Mouse (Mus musculus): ENCODE measurements at regions not wholly inside any gene's neighbourhood (a gene's known extent, or its start where the extent isn't known, plus 50 kb on each side); places are given as distances from the start of the nearest gene placed in this dataset.
A peak's percentile ranks its signal among the peaks of the same experiment; 100 is the strongest.

- Histone ChIP-seq H3K4me3 (replicated peaks) (no peak overlapping the region), H3K27ac (no peak overlapping the region), H3K4me1 (no peaks in the 10 kb centered on the region), H3K9me3 (replicated peaks) (no peaks in the 10 kb centered on the region), H3K4me2 (no peak overlapping the region), H3K36me3 (no peaks in the 10 kb centered on the region), H3K27me3 (no peaks in the 10 kb centered on the region), H3K9ac (no peak overlapping the region)
- ATAC-seq (replicated peaks; ENCODE audit: low FRiP score), result no peak
- WGBS, result 59% methylated on average over 1 of the region's 1 CpGs
Measured at GRCm38 (mm10) chr11:38122474-38122873, 886.7 kb upstream of the Tenm2 start.

GRCm38 (mm10) chr11:38121051-38121616 lies 885.4 kb upstream of the Tenm2 start:
- WGBS, result 27% methylated on average over 8 of the region's 8 CpGs
- H3K27me3 ChIP-seq, result no peaks in the 10 kb centered on the region
- no peaks in the 10 kb centered on the region for H3K9me3 ChIP-seq (replicated peaks)
- H3K36me3 ChIP-seq, result no peaks in the 10 kb centered on the region
- H3K4me3 ChIP-seq (replicated peaks), result no peak overlapping the region
- no peaks in the 10 kb centered on the region for H3K4me1 ChIP-seq
- no peak overlapping the region for H3K9ac ChIP-seq
- H3K4me2 ChIP-seq, result no peak overlapping the region
- H3K27ac ChIP-seq, result no peak overlapping the region
- ATAC-seq (replicated peaks; ENCODE audit: low FRiP score), result no peak

GRCm38 (mm10) chr11:38117741-38118140 lies 882.0 kb upstream of the Tenm2 start:
- H3K27ac ChIP-seq, result no peak overlapping the region
- H3K4me3 ChIP-seq (replicated peaks), result no peak overlapping the region
- no peaks in the 10 kb centered on the region for H3K9me3 ChIP-seq (replicated peaks)
- no peak overlapping the region for H3K9ac ChIP-seq
- no peaks in the 10 kb centered on the region for H3K27me3 ChIP-seq
- H3K36me3 ChIP-seq, result no peaks in the 10 kb centered on the region
- H3K4me2 ChIP-seq, result no peak overlapping the region
- no peaks in the 10 kb centered on the region for H3K4me1 ChIP-seq
- WGBS, result 80% methylated on average over 5 of the region's 5 CpGs
- no peak for ATAC-seq (replicated peaks; ENCODE audit: low FRiP score)

DNA sequence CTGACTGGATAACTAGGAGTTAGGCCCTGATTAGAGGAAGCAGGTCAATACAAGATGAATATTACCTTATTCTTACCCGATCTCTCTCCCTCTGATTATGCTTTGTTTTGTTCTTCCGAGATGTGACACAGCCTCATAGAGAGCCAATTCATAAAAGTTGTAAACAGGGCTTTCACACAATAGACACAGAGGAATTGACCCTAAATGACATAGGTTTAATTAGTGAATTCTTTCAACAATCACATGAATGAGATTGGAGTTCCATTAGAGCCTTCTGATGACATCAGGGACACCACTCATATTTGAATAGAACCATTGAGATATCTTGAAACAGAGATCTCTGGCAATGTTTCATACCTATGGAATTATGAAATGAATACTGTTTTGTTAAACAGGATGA lies 856.4 kb upstream of the Tenm2 start:
- no peaks in the 10 kb centered on the region for H3K4me1 ChIP-seq
- no peak overlapping the region for H3K27ac ChIP-seq
- WGBS, result 88% methylated on average over 2 of the region's 2 CpGs
- no peak overlapping the region for H3K9ac ChIP-seq
- no peak for ATAC-seq (replicated peaks; ENCODE audit: low FRiP score)
- no peaks in the 10 kb centered on the region for H3K27me3 ChIP-seq
- no peaks in the 10 kb centered on the region for H3K36me3 ChIP-seq
- H3K4me3 ChIP-seq (replicated peaks), result no peak overlapping the region
- no peaks in the 10 kb centered on the region for H3K9me3 ChIP-seq (replicated peaks)
- no peak overlapping the region for H3K4me2 ChIP-seq

DNA sequence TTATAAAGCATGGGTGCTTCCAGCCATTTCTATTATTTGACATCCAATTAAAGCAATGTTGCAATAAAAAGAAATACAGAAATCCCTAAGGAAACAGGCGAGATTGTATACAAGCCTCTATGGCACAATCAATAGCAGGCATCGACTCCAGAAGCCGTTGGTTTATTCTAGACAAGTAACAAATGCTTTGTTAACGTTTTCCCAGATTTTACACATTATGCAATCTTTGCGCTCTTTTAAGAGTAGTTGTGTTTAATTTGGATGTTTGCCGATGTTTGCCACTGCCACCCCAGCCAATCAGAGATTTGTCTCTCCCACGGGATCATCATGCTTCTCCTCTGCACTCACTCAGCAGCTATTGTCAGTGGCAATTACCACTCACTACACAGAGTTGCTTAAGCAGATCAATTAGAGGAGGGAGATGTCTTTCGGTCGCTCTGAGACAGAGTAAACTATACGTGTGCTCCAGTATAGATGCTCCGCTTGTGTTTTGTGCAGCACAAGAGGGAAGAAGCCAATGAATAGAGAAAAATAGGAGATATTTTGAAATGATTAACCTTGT lies 839.5 kb upstream of the Tenm2 start:
- H3K9ac ChIP-seq, result no peak overlapping the region
- no peaks in the 10 kb centered on the region for H3K27me3 ChIP-seq
- no peak overlapping the region for H3K4me3 ChIP-seq (replicated peaks)
- H3K4me2 ChIP-seq, result no peak overlapping the region
- no peaks in the 10 kb centered on the region for H3K9me3 ChIP-seq (replicated peaks)
- 86% methylated on average over 11 of the region's 11 CpGs for WGBS
- no peaks in the 10 kb centered on the region for H3K4me1 ChIP-seq
- ATAC-seq (replicated peaks; ENCODE audit: low FRiP score), result no peak
- no peak overlapping the region for H3K27ac ChIP-seq
- H3K36me3 ChIP-seq, result no peaks in the 10 kb centered on the region

- no peak for ATAC-seq (replicated peaks; ENCODE audit: low FRiP score)
- no peaks in the 10 kb centered on the region for H3K36me3 ChIP-seq
- H3K4me3 ChIP-seq (replicated peaks), result no peak overlapping the region
- no peaks in the 10 kb centered on the region for H3K27me3 ChIP-seq
- no peak overlapping the region for H3K4me2 ChIP-seq
- H3K27ac ChIP-seq, result no peak overlapping the region
- no peak overlapping the region for H3K9ac ChIP-seq
- 76% methylated on average over 4 of the region's 4 CpGs for WGBS
- no peaks in the 10 kb centered on the region for H3K4me1 ChIP-seq
- no peaks in the 10 kb centered on the region for H3K9me3 ChIP-seq (replicated peaks)
Measured at GRCm38 (mm10) chr11:38069635-38070034, 833.9 kb upstream of the Tenm2 start.

DNA sequence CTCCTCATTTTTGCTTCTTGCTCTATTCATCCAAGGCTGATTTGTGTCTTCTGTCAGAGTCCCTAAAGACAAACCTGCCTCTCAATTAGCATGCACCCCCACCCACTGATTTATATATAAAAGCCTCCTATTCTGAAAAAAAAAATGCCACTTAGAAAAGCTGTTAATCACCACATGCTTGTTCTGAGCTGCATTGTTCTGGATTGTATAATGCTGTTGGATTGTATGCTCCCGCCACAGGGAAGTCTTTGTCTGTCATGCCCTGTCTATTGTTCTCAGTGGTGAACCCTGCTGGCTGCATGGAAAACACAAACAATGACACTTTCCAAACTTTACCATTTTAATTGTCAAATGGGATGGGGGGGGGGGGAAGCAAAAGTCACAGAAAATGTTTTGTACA lies 831.9 kb upstream of the Tenm2 start:
- Histone ChIP-seq H3K4me1 (no peaks in the 10 kb centered on the region), H3K27me3 (no peaks in the 10 kb centered on the region), H3K4me2 (no peak overlapping the region), H3K36me3 (no peaks in the 10 kb centered on the region), H3K9ac (no peak overlapping the region), H3K27ac (no peak overlapping the region), H3K9me3 (replicated peaks) (no peaks in the 10 kb centered on the region), H3K4me3 (replicated peaks) (no peak overlapping the region)
- 60% methylated on average over 1 of the region's 1 CpGs for WGBS
- ATAC-seq (replicated peaks; ENCODE audit: low FRiP score), result no peak

DNA sequence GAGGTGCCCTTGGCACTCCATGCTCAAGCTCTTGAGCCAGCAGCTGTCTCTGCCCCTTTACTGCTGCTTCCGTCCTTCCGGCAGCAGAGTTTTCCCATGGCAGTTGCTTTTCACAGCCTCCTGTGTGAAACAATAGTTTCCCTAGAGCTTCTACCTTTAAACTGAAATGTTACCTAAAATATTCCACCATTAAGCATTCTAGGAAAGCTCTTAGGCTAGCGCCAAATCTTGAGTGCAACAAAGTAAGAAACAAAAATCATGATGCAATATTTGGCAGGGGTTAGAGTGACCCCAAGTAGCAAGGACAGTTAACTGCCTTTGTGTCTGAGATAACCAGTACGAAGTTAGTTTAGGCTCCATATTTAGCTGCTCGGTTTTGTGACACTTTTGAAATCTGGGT lies 830.3 kb upstream of the Tenm2 start:
- Histone ChIP-seq H3K9ac (no peak overlapping the region), H3K4me1 (no peaks in the 10 kb centered on the region), H3K4me3 (replicated peaks) (no peak overlapping the region), H3K27ac (no peak overlapping the region), H3K27me3 (no peaks in the 10 kb centered on the region), H3K4me2 (no peak overlapping the region), H3K36me3 (no peaks in the 10 kb centered on the region), H3K9me3 (replicated peaks) (no peaks in the 10 kb centered on the region)
- ATAC-seq (replicated peaks; ENCODE audit: low FRiP score), result no peak
- 83% methylated on average over 5 of the region's 5 CpGs for WGBS

DNA sequence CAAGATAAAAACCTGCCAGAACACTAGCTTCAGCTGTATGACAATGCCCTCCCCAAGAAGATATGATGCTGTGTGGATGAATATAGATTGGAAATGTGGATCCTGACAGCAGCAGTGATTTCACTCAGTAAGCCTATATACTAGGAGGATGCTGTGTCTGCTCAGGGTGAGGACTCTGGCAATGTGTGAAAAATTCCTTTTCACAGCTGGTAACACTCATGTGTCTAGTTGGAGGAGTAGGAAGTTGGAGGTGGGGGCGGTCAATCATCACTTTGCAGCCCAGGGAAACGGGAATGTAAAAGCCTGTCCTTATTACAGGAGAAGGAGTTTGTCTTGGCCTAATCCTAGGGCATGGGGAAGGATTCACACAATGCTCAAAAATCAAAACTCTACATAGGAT lies 824.3 kb upstream of the Tenm2 start:
- WGBS, result 25% methylated on average over 2 of the region's 2 CpGs

DNA sequence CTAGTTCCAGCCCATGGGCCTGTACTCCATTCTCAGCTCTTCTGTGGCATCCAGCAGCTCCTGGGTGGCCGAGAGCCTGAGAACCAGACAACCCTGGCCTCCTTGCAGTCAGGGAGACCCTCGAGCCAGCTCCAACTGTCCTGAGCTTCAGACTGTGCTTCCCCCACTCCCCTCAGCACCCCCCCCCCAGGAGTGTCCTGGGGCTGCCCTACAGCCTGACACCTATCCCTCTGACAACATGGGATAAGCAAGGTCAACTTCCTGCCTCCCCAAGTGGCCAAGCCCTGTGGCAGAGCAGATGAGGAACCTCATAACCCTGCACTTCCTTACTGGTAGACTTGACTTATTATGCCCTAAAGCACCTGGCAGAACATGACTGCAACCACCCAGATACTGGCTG lies 823.1 kb upstream of the Tenm2 start:
- H3K4me1 ChIP-seq, result no peaks in the 10 kb centered on the region
- H3K36me3 ChIP-seq, result no peaks in the 10 kb centered on the region
- ATAC-seq (replicated peaks; ENCODE audit: low FRiP score), result no peak
- no peak overlapping the region for H3K4me2 ChIP-seq
- no peak overlapping the region for H3K4me3 ChIP-seq (replicated peaks)
- H3K27ac ChIP-seq, result no peak overlapping the region
- H3K27me3 ChIP-seq, result no peaks in the 10 kb centered on the region
- WGBS, result 79% methylated on average over 2 of the region's 2 CpGs
- no peaks in the 10 kb centered on the region for H3K9me3 ChIP-seq (replicated peaks)
- no peak overlapping the region for H3K9ac ChIP-seq

More for the DNA sequence above, 824.3 kb upstream of the Tenm2 start:
- no peak overlapping the region for H3K27ac ChIP-seq
- H3K4me2 ChIP-seq, result no peak overlapping the region
- H3K36me3 ChIP-seq, result no peaks in the 10 kb centered on the region
- H3K9ac ChIP-seq, result no peak overlapping the region
- H3K27me3 ChIP-seq, result no peaks in the 10 kb centered on the region
- no peak overlapping the region for H3K4me3 ChIP-seq (replicated peaks)
- ATAC-seq (replicated peaks; ENCODE audit: low FRiP score), result peak; percentile 73
- no peaks in the 10 kb centered on the region for H3K9me3 ChIP-seq (replicated peaks)
- no peaks in the 10 kb centered on the region for H3K4me1 ChIP-seq

DNA sequence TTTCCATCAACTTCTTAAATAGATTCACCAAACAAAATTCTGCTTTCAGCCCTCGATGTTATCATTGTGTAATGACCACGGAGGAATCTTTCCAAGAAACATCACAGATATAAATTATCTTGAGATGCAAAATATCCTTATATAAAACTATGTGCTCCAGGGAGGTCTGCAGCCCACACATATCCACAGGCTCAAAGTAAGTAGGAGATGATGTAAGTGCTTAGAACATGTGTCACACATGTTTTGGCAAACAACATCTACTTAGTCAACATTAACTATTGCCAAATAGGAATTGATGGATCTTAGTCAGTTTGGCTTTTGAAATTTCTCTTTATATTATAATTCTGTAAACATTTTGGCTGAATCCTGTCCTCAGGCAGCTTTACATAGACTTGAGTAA lies 800.8 kb upstream of the Tenm2 start:
- no peak for ATAC-seq (replicated peaks; ENCODE audit: low FRiP score)
- 73% methylated on average over 2 of the region's 2 CpGs for WGBS
- H3K27ac ChIP-seq, result no peak overlapping the region

GRCm38 (mm10) chr11:38034526-38035286 lies 798.9 kb upstream of the Tenm2 start:
- Histone ChIP-seq H3K4me1 (no peaks in the 10 kb centered on the region), H3K4me2 (no peak overlapping the region), H3K27me3 (no peaks in the 10 kb centered on the region), H3K9me3 (replicated peaks) (no peaks in the 10 kb centered on the region), H3K36me3 (no peaks in the 10 kb centered on the region), H3K27ac (no peak overlapping the region), H3K9ac (no peak overlapping the region), H3K4me3 (replicated peaks) (no peak overlapping the region)
- 80% methylated on average over 2 of the region's 2 CpGs for WGBS
- no peak for ATAC-seq (replicated peaks; ENCODE audit: low FRiP score)

More for the DNA sequence above, 800.8 kb upstream of the Tenm2 start:
- Histone ChIP-seq H3K4me1 (no peaks in the 10 kb centered on the region), H3K4me3 (replicated peaks) (no peak overlapping the region), H3K9ac (no peak overlapping the region), H3K9me3 (replicated peaks) (no peaks in the 10 kb centered on the region), H3K36me3 (no peaks in the 10 kb centered on the region), H3K4me2 (no peak overlapping the region), H3K27me3 (no peaks in the 10 kb centered on the region)
